Mouse (Mus musculus): ENCODE measurements around the gene Fam83d.

- TF ChIP-seq CTCF (IDR thresholded peaks at IDR 0.05; ENCODE audit: insufficient read depth, low read length): no peak
- no peak for TF ChIP-seq POLR2A (IDR thresholded peaks at IDR 0.05; ENCODE audit: borderline replicate concordance, extremely low read depth, low read depth, low read length)
Measured at GRCm38 (mm10) chr2:158777490-158777889, 9.6 kb downstream of the Fam83d start.
